Mouse (Mus musculus): Measurements from ENCODE around the gene Gm48551.

GRCm38 (mm10) chr10:81426897-81427296 is 42.6 kb downstream of the Gm48551 start:
- no peak for TF ChIP-seq CTCF (IDR thresholded peaks at IDR 0.05; ENCODE audit: low read depth)
- TF ChIP-seq EP300 (optimal IDR thresholded peaks at IDR 0.05): no peak
